Mouse (Mus musculus) myocyte (in vitro differentiated cells): ENCODE measurements around the gene Spata1. TPM values are rescaled to one million over a fixed set of nuclear protein-coding genes. Genes with fewer than 3 reads are reported as not detected.

Experiments
- H3K27me3 ChIP-seq: one replicate; pipeline ENCODE4 v1.6.1; 2011; ENCODE audit not compliant: control insufficient read depth, insufficient read depth, insufficient read length
- H3K36me3 ChIP-seq: one replicate; pipeline ENCODE4 v1.6.1; 2011; ENCODE audit not compliant: control insufficient read depth, insufficient read depth
- H3K4me2 ChIP-seq: one replicate; pipeline ENCODE4 v1.6.1; 2011; ENCODE audit warnings: low read depth, control low read depth
- H3K4me3 ChIP-seq: one replicate; pipeline ENCODE4 v1.5.1; 2011; ENCODE audit warnings: mild to moderate bottlenecking, control low read depth, moderate library complexity
- H3K79me2 ChIP-seq: one replicate; pipeline ENCODE4 v1.6.1; 2011; ENCODE audit not compliant: control insufficient read depth, insufficient read depth
- H3ac ChIP-seq: one replicate; pipeline ENCODE4 v1.6.1; 2011; ENCODE audit not compliant: control insufficient read depth, insufficient read length
- CEBPB ChIP-seq: IDR thresholded peaks from 2 replicates; pipeline ENCODE4 v1.6.1; 2011; ENCODE audit warnings: mild to moderate bottlenecking, moderate library complexity; ENCODE audit not compliant: poor library complexity, insufficient read depth, severe bottlenecking
- E2F4 ChIP-seq: IDR thresholded peaks from one replicate; pipeline ENCODE4 v1.6.1; 2011; ENCODE audit warnings: mild to moderate bottlenecking, control low read depth, moderate library complexity; ENCODE audit not compliant: insufficient read depth
- MAX ChIP-seq: IDR thresholded peaks from one replicate; pipeline ENCODE4 v1.6.1; 2011; ENCODE audit warnings: low read depth, mild to moderate bottlenecking, control low read depth
- MYOD1 ChIP-seq, 3 experiments: IDR thresholded peaks; one replicate each; pipeline ENCODE4 v1.6.1; 2011; ENCODE audit warnings: control low read depth in 2 of 3, low read depth in 2 of 3, mild to moderate bottlenecking in 2 of 3, moderate library complexity in 1 of 3; ENCODE audit not compliant: insufficient read length in 2 of 3, control insufficient read depth in 1 of 3
- MYOG ChIP-seq, 3 experiments: IDR thresholded peaks; one replicate each; pipeline ENCODE4 v1.6.1; 2011; ENCODE audit warnings: control low read depth in 2 of 3, low read depth in 2 of 3, mild to moderate bottlenecking in 2 of 3; ENCODE audit not compliant: insufficient read length in 2 of 3, control insufficient read depth in 1 of 3, insufficient read depth in 1 of 3
- POLR2A ChIP-seq: IDR thresholded peaks from one replicate; pipeline ENCODE4 v1.6.1; 2011; ENCODE audit warnings: low read depth, mild to moderate bottlenecking, control low read depth, moderate library complexity; ENCODE audit not compliant: insufficient read length
- POLR2AphosphoS2 ChIP-seq: IDR thresholded peaks from one replicate; pipeline ENCODE4 v1.6.1; 2011; ENCODE audit warnings: low read depth, control low read depth; ENCODE audit not compliant: insufficient read length
- REST ChIP-seq: IDR thresholded peaks from one replicate; pipeline ENCODE4 v1.6.1; 2011; ENCODE audit warnings: mild to moderate bottlenecking, control low read depth, moderate library complexity; ENCODE audit not compliant: insufficient read depth, insufficient read length
- SRF ChIP-seq: IDR thresholded peaks from one replicate; pipeline ENCODE4 v1.6.1; 2011; ENCODE audit warnings: low read depth; ENCODE audit not compliant: control insufficient read depth, insufficient read length
- TCF12 ChIP-seq: IDR thresholded peaks from one replicate; pipeline ENCODE4 v1.6.1; 2011; ENCODE audit warnings: mild to moderate bottlenecking, control low read depth; ENCODE audit not compliant: poor library complexity, insufficient read depth, severe bottlenecking
- TCF3 ChIP-seq: IDR thresholded peaks from one replicate; pipeline ENCODE4 v1.6.1; 2011; ENCODE audit warnings: low read depth, control low read depth; ENCODE audit not compliant: insufficient read length
- USF1 ChIP-seq: IDR thresholded peaks from one replicate; pipeline ENCODE4 v1.6.1; 2011; ENCODE audit warnings: low read depth, mild to moderate bottlenecking, control low read depth, moderate library complexity
- polyA plus RNA-seq: library from polyadenylated mRNA; unstranded; fragments of >200 nt; fragmentation: generic; extraction: Trizol; gene quantifications from one replicate; pipeline ENCODE4 v1.2.1, GENCODE M21; 2012; ENCODE audit warnings: missing spikeins

The Spata1 gene
- polyA plus RNA-seq, 1 experiment: 1.0 TPM

GRCm38 (mm10) chr3:146469226-146469625 lies 30.3 kb downstream of the Spata1 start:
- Histone ChIP-seq H3K27me3 (no peaks in the 10 kb centered on the region), H3K4me3 (no peak overlapping the region), H3K36me3 (no peaks in the 10 kb centered on the region), H3ac (no peak overlapping the region), H3K79me2 (no peaks in the 10 kb centered on the region), H3K4me2 (no peak overlapping the region)
- TF ChIP-seq TCF12 (no peak), MAX (no peak), USF1 (no peak), REST (no peak), CEBPB (no peak), SRF (no peak), TCF3 (no peak)

GRCm38 (mm10) chr3:146462939-146463338 lies 36.6 kb downstream of the Spata1 start:
- no peaks in the 10 kb centered on the region for H3K79me2 ChIP-seq
- no peak overlapping the region for H3ac ChIP-seq
- H3K4me3 ChIP-seq: no peak overlapping the region
- no peaks in the 10 kb centered on the region for H3K27me3 ChIP-seq
- TF ChIP-seq USF1 (no peak), SRF (no peak), MAX (no peak), E2F4 (no peak), POLR2A (no peak)
- H3K36me3 ChIP-seq: peaks cover 9% of the 10 kb centered on the region
- H3K4me2 ChIP-seq: no peak overlapping the region

- Histone ChIP-seq H3K79me2 (no peaks in the 10 kb centered on the region), H3K36me3 (no peaks in the 10 kb centered on the region), H3K4me3 (peak overlapping the region; percentile 59), H3K27me3 (no peaks in the 10 kb centered on the region), H3ac (no peak overlapping the region), H3K4me2 (peak overlapping the region; percentile 99)
- no peak for TF ChIP-seq POLR2AphosphoS2
- TF ChIP-seq TCF3: no peak
- no peak for TF ChIP-seq USF1
- no peak for TF ChIP-seq REST
- TF ChIP-seq MAX: no peak
- TF ChIP-seq SRF: no peak
- no peak for TF ChIP-seq TCF12
- no peak for TF ChIP-seq CEBPB
- no peak for TF ChIP-seq MYOG (IDR thresholded peaks at IDR 0.05; ENCODE audit: control insufficient read depth in 1 of 3, insufficient read depth in 1 of 3, insufficient read length in 2 of 3, low read depth in 2 of 3)
- no peak for TF ChIP-seq E2F4
- no peak for TF ChIP-seq POLR2A
- no peak for TF ChIP-seq MYOD1 (IDR thresholded peaks at IDR 0.05; ENCODE audit: control insufficient read depth in 1 of 3, insufficient read length in 2 of 3, low read depth in 2 of 3)
Observed at GRCm38 (mm10) chr3:146451375-146451774, 48.2 kb downstream of the Spata1 start.

GRCm38 (mm10) chr3:146450371-146450841 lies 49.1 kb downstream of the Spata1 start:
- no peaks in the 10 kb centered on the region for H3K36me3 ChIP-seq
- TF ChIP-seq POLR2A (peak; percentile 98), SRF (peak; percentile 67), TCF3 (no peak), MYOD1 (IDR thresholded peaks at IDR 0.05; ENCODE audit: control insufficient read depth in 1 of 3, insufficient read length in 2 of 3, low read depth in 2 of 3) (no peak), E2F4 (no peak), USF1 (no peak), CEBPB (no peak; the same call in 1 of the 2 replicates), REST (peak; percentile 37), MAX (no peak), MYOG (IDR thresholded peaks at IDR 0.05; ENCODE audit: control insufficient read depth in 1 of 3, insufficient read depth in 1 of 3, insufficient read length in 2 of 3, low read depth in 2 of 3) (peak in 1 of 3 experiments; percentile 43), POLR2AphosphoS2 (peak; percentile 99), TCF12 (no peak)
- H3K79me2 ChIP-seq: no peaks in the 10 kb centered on the region
- H3K4me2 ChIP-seq: peak overlapping the region; percentile 99
- H3K4me3 ChIP-seq: peak overlapping the region; percentile 59
- H3K27me3 ChIP-seq: no peaks in the 10 kb centered on the region
- no peak overlapping the region for H3ac ChIP-seq

GRCm38 (mm10) chr3:146449745-146450250 lies 49.8 kb downstream of the Spata1 start, which contains the start of gene Ctbs:
TSS of gene Ctbs (plus strand) at chr3:146449795.
- H3K27me3 ChIP-seq: no peaks in the 10 kb centered on the region
- H3K79me2 ChIP-seq: no peaks in the 10 kb centered on the region
- H3ac ChIP-seq: no peak within 1 kb of the TSS
- no peak for TF ChIP-seq TCF3
- TF ChIP-seq MYOD1 (IDR thresholded peaks at IDR 0.05; ENCODE audit: control insufficient read depth in 1 of 3, insufficient read length in 2 of 3, low read depth in 2 of 3): no peak
- no peak for TF ChIP-seq REST
- no peak for TF ChIP-seq POLR2AphosphoS2
- no peak for TF ChIP-seq CEBPB
- no peak for TF ChIP-seq MYOG (IDR thresholded peaks at IDR 0.05; ENCODE audit: control insufficient read depth in 1 of 3, insufficient read depth in 1 of 3, insufficient read length in 2 of 3, low read depth in 2 of 3)
- TF ChIP-seq POLR2A: no peak
- TF ChIP-seq TCF12: no peak
- no peak for TF ChIP-seq USF1
- TF ChIP-seq SRF: no peak
- no peak for TF ChIP-seq MAX
- no peak for TF ChIP-seq E2F4
- peak within 1 kb of the TSS; percentile 59 for H3K4me3 ChIP-seq
- H3K36me3 ChIP-seq: no peaks in the 10 kb centered on the region
- peak within 1 kb of the TSS; percentile 99 for H3K4me2 ChIP-seq
